Mouse (Mus musculus) lung, embryonic 15.5 days (tissue): ENCODE results near the gene Nr2e1. TPM values are rescaled to one million over a fixed set of nuclear protein-coding genes. Genes with fewer than 3 reads are reported as not detected.

Source experiments
- ATAC-seq: fragments of 200-750 bp; cut with Nextera tagmentation; 2 replicates; pipeline ENCODE4 v1.8.0; 2017; ENCODE audit warnings: moderate number of reproducible peaks, borderline replicate concordance; ENCODE audit not compliant: low FRiP score, low TSS enrichment; ENCODE audit errors: extremely low read depth
- H3K27ac ChIP-seq: fragments of 300-500 bp; sonication (generic); 2 replicates; pipeline ENCODE4 v1.5.1; 2015; ENCODE audit warnings: moderate library complexity, mild to moderate bottlenecking, inconsistent platforms
- H3K27me3 ChIP-seq: fragments of 300-500 bp; sonication (generic); 2 replicates; pipeline ENCODE4 v1.6.1; 2015; ENCODE audit warnings: inconsistent platforms
- H3K36me3 ChIP-seq: fragments of 300-500 bp; sonication (generic); 2 replicates; pipeline ENCODE4 v1.6.1; 2015; ENCODE audit warnings: inconsistent platforms
- H3K4me1 ChIP-seq: fragments of 300-500 bp; sonication (generic); 2 replicates; pipeline ENCODE4 v1.6.1; 2015; ENCODE audit warnings: inconsistent platforms
- H3K4me2 ChIP-seq: fragments of 300-500 bp; sonication (generic); 2 replicates; pipeline ENCODE4 v1.6.1; 2015; ENCODE audit warnings: inconsistent platforms, mild to moderate bottlenecking, moderate library complexity
- H3K4me3 ChIP-seq: fragments of 300-500 bp; sonication (generic); 2 replicates; pipeline ENCODE4 v1.5.1; 2015; ENCODE audit warnings: mild to moderate bottlenecking, inconsistent platforms
- H3K9ac ChIP-seq: fragments of 300-500 bp; sonication (generic); 2 replicates; pipeline ENCODE4 v1.6.1; 2015; ENCODE audit warnings: inconsistent platforms
- H3K9me3 ChIP-seq: fragments of 300-500 bp; sonication (generic); 2 replicates; pipeline ENCODE4 v1.6.1; 2016; ENCODE audit warnings: inconsistent platforms
- WGBS: fragments of 180-500 bp; shearing (Covaris S2); methylation state at CpG from one replicate; pipeline ENCODE4 v1.1.7; 2015; 5-methylcytosine and 5-hydroxymethylcytosine counted together
- polyA plus RNA-seq: library from polyadenylated mRNA; unstranded; fragments of >200 nt; fragmentation: Nextera tagmentation; extraction: Ambion mirVana; gene quantifications from 2 replicates; pipeline ENCODE4 v1.2.1, GENCODE M21; 2015

Gene Nr2e1
- polyA plus RNA-seq, result not detected in 2 replicates

DNA sequence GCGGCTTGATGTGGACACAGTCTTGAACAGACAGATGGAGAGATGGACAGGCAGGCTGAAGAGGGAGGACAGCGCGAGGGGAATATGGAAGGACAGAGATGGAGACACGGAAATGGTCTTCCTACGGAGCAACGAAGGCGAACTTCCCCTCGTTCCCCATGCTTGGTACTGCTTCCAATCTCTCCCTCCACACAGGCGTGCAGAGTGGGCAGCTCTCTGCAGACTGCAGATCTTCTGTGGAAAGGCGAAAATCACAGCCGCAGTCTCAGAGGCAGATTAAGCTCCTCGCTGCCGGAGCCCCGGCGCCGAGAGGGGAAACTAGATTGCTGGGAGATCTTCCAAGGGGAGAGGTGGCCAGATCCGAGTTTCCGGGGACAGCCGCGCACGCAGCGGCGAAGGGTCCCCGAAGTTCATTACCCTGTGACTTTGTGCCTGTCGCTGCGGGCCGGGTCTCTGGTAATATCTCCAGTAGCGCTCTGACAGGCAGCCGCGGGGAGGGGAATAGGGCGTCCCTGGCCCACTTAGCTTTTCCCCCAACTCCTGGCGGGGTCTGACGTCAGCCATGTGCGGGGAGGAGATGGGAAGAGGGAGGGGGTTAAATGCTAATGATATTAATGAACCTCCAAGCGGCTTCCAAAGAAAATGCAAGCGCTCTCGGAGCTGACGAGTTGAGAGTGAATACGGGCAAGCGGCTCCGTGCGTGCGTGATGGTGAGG is at the start of gene Nr2e1, which contains the start of gene Ostm1:
TSS of gene Nr2e1 (minus strand) at position 476 of the 716 bp plus-strand sequence.
TSS of gene Ostm1 (plus strand) at position 666 of the 716 bp plus-strand sequence.
- no peaks in the 10 kb centered on the region for H3K36me3 ChIP-seq
- ATAC-seq, result no peak
- peak within 1 kb of the TSS; percentile 18 for H3K4me3 ChIP-seq
- peaks cover 97% of the 10 kb centered on the region for H3K27me3 ChIP-seq
- H3K9ac ChIP-seq, result no peak within 1 kb of the TSS
- no peaks in the 10 kb centered on the region for H3K9me3 ChIP-seq
- H3K27ac ChIP-seq, result no peak within 1 kb of the TSS
- peak within 1 kb of the TSS; percentile 42 for H3K4me2 ChIP-seq
- under 1% methylated on average over 43 of the region's 43 CpGs for WGBS
- peaks cover 36% of the 10 kb centered on the region for H3K4me1 ChIP-seq

DNA sequence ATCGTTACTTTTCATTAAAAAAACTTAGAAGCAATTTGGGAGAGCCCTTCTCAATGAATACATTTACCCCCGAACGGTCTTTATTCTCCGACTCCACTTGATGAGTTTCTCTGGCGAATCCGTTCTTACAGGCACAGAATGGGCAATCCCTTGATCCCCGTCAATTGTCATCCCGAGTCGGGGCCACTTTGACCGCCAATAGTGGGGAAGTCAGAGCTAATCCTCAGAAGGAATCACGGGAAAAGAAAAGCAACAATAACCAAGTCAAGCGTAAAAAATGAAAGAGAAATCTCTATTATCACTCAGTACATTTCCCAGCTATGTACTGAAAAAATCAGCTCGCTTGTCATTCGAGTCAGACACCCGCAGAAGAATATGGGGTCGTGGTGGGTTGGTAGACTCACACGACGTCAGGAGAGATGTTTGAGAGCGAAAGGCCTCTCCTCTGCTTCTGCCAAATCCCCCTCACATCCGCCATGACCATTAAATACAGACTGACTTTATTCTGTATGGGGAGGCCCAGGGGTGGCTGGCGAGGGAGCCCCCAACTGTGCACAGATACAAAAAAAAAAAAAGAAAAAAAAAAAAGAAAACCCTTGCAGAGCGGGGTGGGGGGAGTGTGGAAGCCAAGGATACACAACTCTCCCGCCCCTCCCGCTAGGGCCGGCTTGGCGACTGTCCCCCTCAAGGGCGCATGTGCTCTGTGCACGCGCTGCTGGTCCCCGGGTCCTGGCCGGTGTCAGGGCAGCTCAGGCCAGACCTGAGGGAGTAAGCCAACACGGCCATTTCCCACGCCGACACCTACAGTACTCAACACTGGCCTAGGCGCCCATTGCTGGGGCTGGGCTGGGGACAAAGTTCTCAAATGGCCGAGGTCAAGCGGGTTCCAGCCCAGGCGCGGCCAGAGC is 49.3 kb upstream of the Nr2e1 start:
- Histone ChIP-seq H3K9me3 (no peaks in the 10 kb centered on the region), H3K4me2 (peak overlapping the region; percentile 63), H3K36me3 (no peaks in the 10 kb centered on the region), H3K9ac (no peak overlapping the region), H3K4me1 (peaks cover 38% of the 10 kb centered on the region), H3K27ac (no peak overlapping the region), H3K4me3 (peak overlapping the region; percentile 37), H3K27me3 (peaks cover 100% of the 10 kb centered on the region)
- WGBS, result 1% methylated on average over 39 of the region's 39 CpGs
- 0 out of 2 replicates have a peak, but pooled peaks have one; percentile 32 for ATAC-seq

DNA sequence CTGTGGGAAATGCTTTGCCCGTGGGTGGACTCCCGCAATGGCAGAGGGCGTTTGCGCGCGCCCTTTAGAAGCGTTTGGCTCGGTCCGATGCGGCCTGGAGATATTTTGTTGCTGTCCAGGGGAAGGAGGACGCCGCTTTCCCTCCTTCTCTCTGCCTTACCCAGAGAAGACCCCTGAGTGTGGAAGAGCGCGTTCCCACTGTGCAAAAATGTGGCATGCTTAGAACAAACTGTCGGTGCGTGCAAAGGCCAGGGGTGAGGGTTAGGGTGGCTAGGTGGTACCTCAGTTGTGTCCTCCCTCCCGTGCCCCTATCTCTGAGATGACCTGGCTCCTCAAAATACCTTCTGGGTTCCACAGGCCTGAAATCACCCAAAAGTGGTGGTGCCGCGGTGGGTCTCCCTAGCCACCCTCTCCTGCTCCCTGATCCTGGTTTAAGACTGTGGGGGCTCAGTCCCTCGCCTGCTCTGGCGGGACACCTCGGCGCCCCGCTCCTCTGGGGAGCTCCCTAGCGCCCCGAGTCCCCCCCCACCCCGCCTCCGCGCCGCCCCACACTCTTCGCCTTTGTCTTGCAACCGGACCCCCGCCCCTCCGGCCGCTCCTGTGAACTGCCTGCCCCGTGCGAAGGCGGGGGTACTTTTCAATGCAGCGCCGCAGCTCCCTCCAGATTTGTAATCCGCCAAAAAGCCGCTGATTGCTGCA is 48.5 kb upstream of the Nr2e1 start:
- under 1% methylated on average over 42 of the region's 42 CpGs for WGBS
- peak overlapping the region; percentile 37 for H3K4me3 ChIP-seq
- H3K4me2 ChIP-seq, result peak overlapping the region; percentile 63
- H3K4me1 ChIP-seq, result peaks cover 35% of the 10 kb centered on the region
- no peak overlapping the region for H3K27ac ChIP-seq
- H3K9me3 ChIP-seq, result no peaks in the 10 kb centered on the region
- H3K27me3 ChIP-seq, result peaks cover 98% of the 10 kb centered on the region
- ATAC-seq, result no peak
- no peaks in the 10 kb centered on the region for H3K36me3 ChIP-seq
- H3K9ac ChIP-seq, result no peak overlapping the region

DNA sequence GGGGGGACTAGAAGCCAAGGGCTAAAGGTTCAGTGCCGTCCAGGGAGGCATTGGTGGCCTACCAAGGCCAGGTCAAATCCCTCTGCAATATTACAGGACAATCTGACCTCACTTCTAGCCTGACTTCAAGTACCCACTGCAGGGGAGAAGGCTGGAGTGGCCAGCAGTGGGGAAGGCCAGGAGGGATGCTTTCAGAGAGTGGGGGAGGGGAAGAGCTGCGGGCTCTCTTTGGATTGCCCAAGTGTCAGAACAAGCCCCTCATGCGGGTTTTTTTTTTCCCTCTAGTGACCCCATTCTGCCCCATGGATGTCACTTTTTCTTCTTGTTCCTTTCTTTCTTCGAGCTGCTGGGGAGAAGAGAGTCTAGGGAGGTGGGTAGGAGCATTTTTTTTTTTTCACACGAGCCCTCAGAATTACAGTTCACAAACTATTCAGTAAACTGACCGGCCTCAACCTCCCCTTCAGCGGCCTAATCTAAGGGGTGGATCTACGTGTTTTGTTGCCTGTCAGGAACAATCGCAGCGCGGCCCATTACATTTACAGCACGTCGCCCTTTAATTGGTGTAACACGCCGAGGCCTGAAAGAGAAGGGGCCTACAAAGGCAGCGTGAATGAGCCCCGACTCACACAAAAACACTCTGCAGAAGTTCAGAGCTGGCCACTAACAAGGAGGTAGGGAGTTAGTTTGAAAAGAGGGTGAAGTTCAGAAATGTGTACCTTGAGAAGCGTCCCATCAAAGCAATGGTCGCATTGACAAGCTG is 47.3 kb upstream of the Nr2e1 start:
- no peak overlapping the region for H3K27ac ChIP-seq
- H3K9ac ChIP-seq, result no peak overlapping the region
- H3K4me2 ChIP-seq, result no peak overlapping the region
- no peaks in the 10 kb centered on the region for H3K36me3 ChIP-seq
- H3K4me3 ChIP-seq, result no peak overlapping the region
- peaks cover 25% of the 10 kb centered on the region for H3K4me1 ChIP-seq
- WGBS, result 5% methylated on average over 19 of the region's 19 CpGs
- H3K27me3 ChIP-seq, result peaks cover 90% of the 10 kb centered on the region
- H3K9me3 ChIP-seq, result no peaks in the 10 kb centered on the region
- ATAC-seq, result no peak

DNA sequence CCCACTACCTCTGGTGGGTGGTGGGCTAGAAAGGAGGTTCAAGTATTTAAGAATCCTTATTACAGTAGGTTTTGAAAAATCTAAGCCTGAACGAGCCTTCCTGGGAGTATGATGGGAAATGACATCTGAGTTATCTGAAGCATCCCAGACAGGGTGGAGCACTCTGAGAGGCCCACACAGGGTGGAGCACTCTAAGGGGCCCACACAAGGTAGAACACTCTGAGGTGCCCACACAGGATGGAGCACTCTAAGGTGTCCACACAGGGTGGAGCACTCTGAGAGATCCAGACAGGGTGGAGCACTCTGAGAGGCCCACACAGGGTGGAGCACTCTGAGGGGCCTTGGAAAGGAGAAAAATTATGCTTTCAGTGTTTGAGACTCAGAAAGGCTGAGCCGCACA is 42.5 kb upstream of the Nr2e1 start:
- no peak for ATAC-seq
- Histone ChIP-seq H3K4me3 (no peak overlapping the region), H3K4me2 (no peak overlapping the region), H3K27ac (no peak overlapping the region), H3K9me3 (no peaks in the 10 kb centered on the region), H3K27me3 (peaks cover 41% of the 10 kb centered on the region), H3K36me3 (no peaks in the 10 kb centered on the region), H3K9ac (no peak overlapping the region), H3K4me1 (no peaks in the 10 kb centered on the region)
- WGBS, result 55% methylated on average over 2 of the region's 2 CpGs

DNA sequence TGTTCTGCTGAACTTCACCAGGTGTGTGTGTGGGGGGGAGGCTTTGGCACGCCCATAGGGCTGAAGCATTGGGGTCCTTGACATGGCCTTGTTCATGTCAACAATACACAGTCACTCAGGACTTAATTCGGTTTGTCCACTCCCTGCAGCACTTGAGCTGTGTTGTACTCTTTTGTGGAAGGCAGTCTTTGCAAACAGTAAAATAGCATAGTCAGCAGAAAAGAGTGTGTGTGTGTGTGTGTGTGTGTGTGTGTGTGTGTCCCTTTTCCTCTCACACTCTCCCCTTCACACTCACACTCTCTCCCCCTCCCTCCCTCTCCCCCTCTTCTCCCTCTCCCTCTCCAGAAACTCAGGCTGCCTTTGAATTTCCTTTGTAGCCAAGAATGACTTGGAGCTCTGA is 34.9 kb upstream of the Nr2e1 start:
- H3K36me3 ChIP-seq, result no peaks in the 10 kb centered on the region
- H3K4me2 ChIP-seq, result no peak overlapping the region
- H3K9ac ChIP-seq, result no peak overlapping the region
- H3K27ac ChIP-seq, result no peak overlapping the region
- ATAC-seq, result no peak
- H3K4me1 ChIP-seq, result 0 out of 2 replicates have a peak, but pooled peaks cover 6% of the 10 kb centered on the region
- H3K9me3 ChIP-seq, result no peaks in the 10 kb centered on the region
- WGBS, result 31% methylated on average over 2 of the region's 2 CpGs
- H3K4me3 ChIP-seq, result no peak overlapping the region
- H3K27me3 ChIP-seq, result peaks cover 53% of the 10 kb centered on the region

DNA sequence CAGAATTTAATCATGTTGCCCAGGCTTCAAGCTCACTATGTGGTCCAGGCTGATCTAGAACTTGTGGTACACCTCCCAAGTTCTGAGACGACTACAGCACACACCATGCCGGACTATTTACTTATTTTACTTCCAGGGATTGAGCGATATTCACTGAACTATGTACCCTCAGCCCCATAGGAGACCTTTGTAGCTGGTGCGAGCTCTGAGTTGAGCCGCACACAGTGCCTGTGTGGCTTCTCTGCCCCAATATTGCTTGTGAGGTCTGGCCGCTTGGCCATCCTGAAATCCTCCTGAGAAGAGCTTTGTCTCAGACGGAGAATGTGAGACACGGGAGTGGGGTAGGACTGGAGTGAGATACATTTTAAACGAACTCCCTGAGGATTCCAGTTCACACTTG is 31.3 kb upstream of the Nr2e1 start:
- H3K9me3 ChIP-seq, result no peaks in the 10 kb centered on the region
- 0 out of 2 replicates have a peak, but pooled peaks cover 6% of the 10 kb centered on the region for H3K4me1 ChIP-seq
- H3K4me2 ChIP-seq, result no peak overlapping the region
- ATAC-seq, result no peak
- peaks cover 80% of the 10 kb centered on the region for H3K27me3 ChIP-seq
- no peak overlapping the region for H3K4me3 ChIP-seq
- no peaks in the 10 kb centered on the region for H3K36me3 ChIP-seq
- H3K27ac ChIP-seq, result no peak overlapping the region
- no peak overlapping the region for H3K9ac ChIP-seq
- WGBS, result 14% methylated on average over 9 of the region's 9 CpGs

DNA sequence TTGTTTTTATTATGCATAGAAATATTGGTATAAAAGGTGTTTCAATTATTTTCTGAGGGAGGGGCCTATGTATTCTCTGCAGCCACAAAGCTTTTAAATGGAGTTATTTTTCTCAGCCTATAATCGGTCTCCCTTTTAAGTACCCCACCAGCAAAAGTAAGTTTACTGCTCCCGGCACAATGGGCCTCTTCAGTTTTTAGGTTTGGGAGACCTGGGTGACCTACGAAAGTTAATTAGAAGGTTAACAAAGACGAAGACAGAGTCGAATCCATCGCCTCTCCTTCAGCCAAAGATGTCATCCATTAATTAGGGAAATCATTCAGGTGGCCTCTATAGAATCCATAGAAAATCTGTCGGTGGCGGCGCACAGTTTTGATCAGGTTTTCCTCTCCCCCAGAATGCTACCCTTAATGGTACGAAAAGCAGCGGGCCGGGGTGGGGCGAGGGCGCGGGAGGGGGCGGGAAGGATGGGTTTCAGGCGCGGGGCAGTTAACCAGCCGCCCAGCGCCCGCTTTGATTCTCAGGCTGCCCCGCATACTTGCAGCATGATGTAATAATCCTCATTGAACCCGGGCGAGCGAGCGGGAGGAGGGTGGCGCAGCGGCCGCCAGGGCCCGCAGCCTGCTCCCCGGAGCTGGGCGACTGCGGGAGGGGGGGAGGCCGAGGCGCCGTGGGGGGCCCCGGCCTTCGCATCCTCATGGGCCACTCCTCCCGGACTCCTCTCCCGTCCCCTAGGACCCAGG is 30.4 kb upstream of the Nr2e1 start:
- Histone ChIP-seq H3K4me1 (0 out of 2 replicates have a peak, but pooled peaks cover 6% of the 10 kb centered on the region), H3K27ac (no peak overlapping the region), H3K9me3 (no peaks in the 10 kb centered on the region), H3K27me3 (peaks cover 82% of the 10 kb centered on the region), H3K36me3 (no peaks in the 10 kb centered on the region), H3K4me2 (peak overlapping the region; percentile 80), H3K4me3 (peak overlapping the region; percentile 42), H3K9ac (no peak overlapping the region)
- under 1% methylated on average over 34 of the region's 40 CpGs for WGBS
- peak; percentile 49; the same call in 1 of the 2 replicates for ATAC-seq

DNA sequence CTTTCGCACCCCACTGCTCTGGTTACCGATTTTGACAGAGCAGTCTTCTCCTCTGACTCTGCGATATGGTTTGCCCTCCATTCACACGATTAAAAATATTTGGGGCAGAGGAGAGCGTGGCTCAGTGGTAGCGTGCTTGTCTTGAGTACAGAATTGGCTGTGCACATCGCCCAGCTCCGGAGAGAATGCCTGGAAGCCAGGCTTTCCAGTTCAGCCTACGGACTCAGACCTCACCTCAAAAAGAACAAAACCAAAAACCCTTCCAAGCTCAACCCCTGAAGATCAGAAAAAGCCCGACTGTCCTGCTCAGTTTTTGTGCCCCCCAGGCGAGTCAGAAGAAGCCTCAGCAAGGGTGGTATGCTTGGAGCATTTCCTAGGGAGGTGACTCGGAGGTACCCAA is 29.6 kb upstream of the Nr2e1 start:
- Histone ChIP-seq H3K27ac (no peak overlapping the region), H3K9ac (no peak overlapping the region), H3K4me3 (no peak overlapping the region), H3K27me3 (peaks cover 87% of the 10 kb centered on the region), H3K4me2 (no peak overlapping the region), H3K36me3 (no peaks in the 10 kb centered on the region), H3K4me1 (0 out of 2 replicates have a peak, but pooled peaks cover 6% of the 10 kb centered on the region), H3K9me3 (no peaks in the 10 kb centered on the region)
- WGBS, result 10% methylated on average over 12 of the region's 12 CpGs
- no peak for ATAC-seq

DNA sequence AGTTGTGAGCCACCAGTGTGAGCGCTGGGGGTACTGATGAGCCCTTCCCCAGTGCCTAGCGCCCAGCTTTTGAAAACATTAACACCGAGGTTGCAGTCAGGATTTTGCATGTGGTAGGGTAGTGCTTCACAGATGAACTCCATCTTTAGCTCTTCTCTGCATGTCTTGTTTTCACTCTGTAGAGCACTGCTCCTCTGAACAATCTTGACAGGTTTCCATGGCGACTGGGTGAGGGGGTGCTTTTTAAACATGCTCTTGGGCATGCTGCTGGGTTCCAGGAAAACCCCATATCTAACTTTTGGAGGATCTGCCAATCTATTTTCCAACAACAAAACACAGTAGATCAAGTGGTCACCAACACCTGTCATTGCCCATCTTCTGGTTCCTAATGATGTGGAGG is 23.3 kb upstream of the Nr2e1 start:
- WGBS, result 59% methylated on average over 4 of the region's 4 CpGs
- no peaks in the 10 kb centered on the region for H3K36me3 ChIP-seq
- no peaks in the 10 kb centered on the region for H3K4me1 ChIP-seq
- H3K27me3 ChIP-seq, result peaks cover 44% of the 10 kb centered on the region
- H3K9ac ChIP-seq, result no peak overlapping the region
- no peak overlapping the region for H3K4me3 ChIP-seq
- no peak overlapping the region for H3K4me2 ChIP-seq
- no peak overlapping the region for H3K27ac ChIP-seq
- no peak for ATAC-seq
- H3K9me3 ChIP-seq, result 0 out of 2 replicates have a peak, but pooled peaks cover 5% of the 10 kb centered on the region
